Mouse (Mus musculus) hematopoietic multipotent progenitor cell, adult 10-12 weeks (in vitro differentiated cells): ENCODE results near the gene Cdrt4. TPM values are rescaled to one million over a fixed set of nuclear protein-coding genes. Genes with fewer than 3 reads are reported as not detected.

Source experiments
- polyA plus RNA-seq: library from polyadenylated mRNA; stranded (reverse); fragments of >175 nt; gene quantifications from 2 replicates; pipeline ENCODE4 v1.2.3, GENCODE M21; 2012; ENCODE audit warnings: low replicate concordance

Gene Cdrt4
- not detected in 2 replicates for polyA plus RNA-seq

GRCm38 (mm10) chr11:62951012-62951411 is at the start of gene Cdrt4:
Gene Cdrt4 (plus strand): TSS chr11:62951193.

Other genes starting within 250 kb of the Cdrt4 start
- gene Zfp287, start 219.3 kb upstream of the Cdrt4 start, polyA plus RNA-seq: 3.2 and 4.0 TPM in 2 replicates
- not detected in 2 replicates for gene Gm10428, start 198.1 kb upstream of the Cdrt4 start, polyA plus RNA-seq
- 0.58 TPM in 1 of 2 replicates, not detected in the other for gene Zfp286, start 161.7 kb upstream of the Cdrt4 start, polyA plus RNA-seq
- gene Trim16, start 131.0 kb upstream of the Cdrt4 start, polyA plus RNA-seq: 0.79 and 2.9 TPM in 2 replicates
- gene Fbxw10, start 104.1 kb upstream of the Cdrt4 start, polyA plus RNA-seq: 0.12 and 0.28 TPM in 2 replicates
- 1.8 and 3.7 TPM in 2 replicates for gene Tvp23b, start 71.7 kb upstream of the Cdrt4 start, polyA plus RNA-seq
- not detected in 2 replicates for gene Tekt3, start 110.5 kb downstream of the Cdrt4 start, polyA plus RNA-seq
- 1.0 and 1.3 TPM in 2 replicates for gene Pmp22, start 177.8 kb downstream of the Cdrt4 start, polyA plus RNA-seq